Mouse (Mus musculus): ENCODE measurements around the gene Arhgap40. TPM values are rescaled to one million over a fixed set of nuclear protein-coding genes. Genes with fewer than 3 reads are reported as not detected.

Arhgap40 gene
- polyA plus RNA-seq, 2 experiments from 2014 or later = not detected

DNA sequence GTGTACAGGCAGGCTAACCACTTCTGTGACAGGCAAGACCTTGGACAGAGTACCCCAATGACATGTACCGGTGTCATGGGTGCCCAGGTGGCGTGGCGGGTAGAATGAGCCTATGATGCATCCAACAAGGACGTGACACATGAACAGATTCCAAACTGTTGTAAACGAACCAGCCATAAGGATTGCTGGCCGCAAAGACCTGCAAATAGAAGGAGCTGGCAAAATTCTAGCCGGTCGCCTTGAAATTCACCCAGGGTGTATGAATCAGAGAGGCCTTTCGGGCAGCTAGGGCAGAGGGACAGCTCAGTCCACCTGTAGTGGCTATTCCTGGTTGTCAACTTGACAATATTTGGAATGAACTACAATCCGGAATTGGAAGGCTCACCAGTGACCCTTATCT, 41.8 kb downstream of the Arhgap40 start:
- ATAC-seq = no peak

DNA sequence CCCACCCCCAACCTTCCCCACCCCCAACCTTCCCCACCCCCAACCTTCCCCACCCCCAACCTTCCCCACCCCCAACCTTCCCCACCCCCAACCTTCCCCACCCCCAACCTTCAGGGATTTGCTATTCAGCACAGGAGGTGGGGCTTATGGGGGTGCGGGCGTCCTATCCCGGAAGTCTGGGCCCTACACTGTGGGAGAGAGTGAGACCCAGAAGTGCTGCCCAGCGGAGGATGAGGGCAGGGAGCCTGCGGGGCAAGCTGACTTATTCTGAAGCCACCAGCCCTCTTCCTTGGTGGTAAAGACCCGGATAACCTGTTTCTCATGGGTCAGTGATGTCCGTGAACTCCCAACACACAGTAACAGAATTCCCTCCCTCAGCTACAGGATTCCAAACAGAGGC, 42.7 kb downstream of the Arhgap40 start:
- ATAC-seq = no peak

DNA sequence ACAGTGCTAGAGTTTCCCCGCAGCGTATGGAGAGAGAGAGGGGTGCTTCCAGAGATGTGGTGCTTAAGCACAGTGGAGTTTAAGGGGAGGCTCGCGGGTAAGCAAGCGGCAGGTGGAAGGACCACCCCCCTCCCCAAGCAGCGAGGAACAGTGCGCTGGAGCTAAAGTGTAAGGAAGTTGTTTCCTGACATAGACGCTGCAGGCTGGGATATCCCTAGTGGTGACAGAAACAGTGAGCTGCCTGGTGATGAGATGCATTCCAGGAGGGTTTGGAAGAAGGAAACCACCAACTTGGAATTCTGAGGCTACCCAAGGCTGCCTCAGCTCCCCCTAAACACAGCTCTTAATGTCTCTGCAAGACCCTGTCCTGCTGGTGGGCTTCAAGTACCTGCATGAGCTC, 43.2 kb downstream of the Arhgap40 start:
- ATAC-seq = no peak

GRCm38 (mm10) chr2:158556225-158556624, 43.6 kb downstream of the Arhgap40 start:
- no peak for ATAC-seq

- ATAC-seq = no peak
Observed at GRCm38 (mm10) chr2:158556750-158557149, 44.2 kb downstream of the Arhgap40 start.

DNA sequence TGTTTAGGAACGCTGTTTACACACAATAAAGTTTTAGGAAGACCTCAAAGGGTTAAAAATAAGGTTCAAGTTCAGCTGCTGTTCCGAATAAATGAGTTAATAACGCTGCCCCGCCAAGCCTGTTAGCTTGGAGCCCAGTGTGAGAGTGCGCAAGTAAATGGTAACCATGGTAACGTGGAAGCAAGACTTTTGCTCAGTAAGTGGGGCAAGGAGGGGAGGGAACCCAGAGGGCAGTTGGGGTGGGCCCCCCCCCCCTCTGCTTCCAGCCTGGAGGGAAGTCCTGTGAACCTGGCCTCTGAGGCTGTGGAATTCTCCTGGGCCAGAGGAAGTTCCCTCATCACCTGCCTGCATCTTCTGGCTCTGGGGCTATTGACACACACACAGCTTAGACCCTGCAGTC, 47.3 kb downstream of the Arhgap40 start:
- no peak for ATAC-seq

- no peak for ATAC-seq
Observed at GRCm38 (mm10) chr2:158560801-158561200, 48.2 kb downstream of the Arhgap40 start.

DNA sequence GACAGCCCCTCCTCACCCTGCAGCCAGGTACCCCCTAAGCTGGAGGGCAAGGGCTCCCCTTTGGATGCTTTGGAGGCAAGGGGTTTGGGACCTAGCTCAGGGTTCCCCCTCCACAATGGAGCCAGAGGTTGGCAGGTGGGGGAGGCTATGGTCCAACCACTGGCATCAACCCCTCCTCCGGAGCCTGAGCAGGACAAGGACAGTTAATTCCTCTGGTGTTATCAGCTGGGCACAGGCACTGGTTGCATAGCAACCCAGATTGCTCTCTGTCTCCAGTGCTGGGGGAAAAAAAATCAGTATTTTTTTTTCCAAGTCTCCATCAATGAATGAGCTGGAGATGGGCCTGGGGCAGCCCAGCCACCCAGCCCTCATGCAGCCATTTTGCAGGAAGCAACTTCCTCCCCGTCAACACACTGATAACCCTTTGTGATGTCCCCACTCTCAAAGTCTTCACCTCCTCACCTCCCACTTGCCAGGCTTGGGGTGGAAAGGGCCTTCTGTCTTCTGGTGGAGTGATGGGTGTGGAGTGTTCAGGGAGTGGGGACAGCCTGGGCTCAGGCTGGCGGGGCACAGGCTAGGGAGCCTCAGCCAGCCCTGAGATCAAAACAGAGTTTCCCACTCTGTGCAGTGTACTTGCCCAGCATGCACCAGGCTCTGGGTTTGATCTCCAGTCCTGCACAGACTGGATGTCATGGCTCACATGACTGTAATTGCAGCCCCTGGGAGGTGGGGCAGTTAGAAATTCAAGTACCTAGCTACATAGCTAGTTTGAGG, 49.0 kb downstream of the Arhgap40 start:
- no peak for ATAC-seq

GRCm38 (mm10) chr2:158570421-158571081, 58.0 kb downstream of the Arhgap40 start:
- no peak for ATAC-seq

DNA sequence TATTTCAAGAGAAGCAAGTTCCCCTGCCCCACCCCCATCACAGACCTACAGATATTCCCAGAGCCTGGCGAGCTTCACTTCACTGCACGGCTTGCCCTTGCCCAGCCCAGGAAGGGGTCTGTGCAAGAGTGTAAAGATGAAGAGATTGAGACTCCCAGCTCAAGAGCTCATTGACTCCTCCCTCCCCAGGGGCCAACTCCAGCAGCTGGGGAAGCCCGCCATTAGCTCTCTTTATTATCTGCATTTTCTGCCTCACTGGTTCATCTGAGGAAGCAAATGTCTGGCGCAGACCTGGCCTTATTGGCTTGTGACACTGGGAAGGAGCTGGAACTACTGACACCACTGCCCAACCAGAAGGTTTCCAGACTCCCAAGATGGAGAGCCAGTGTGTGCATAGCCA, 67.4 kb downstream of the Arhgap40 start:
- ATAC-seq = no peak

- ATAC-seq = no peak
Observed at GRCm38 (mm10) chr2:158584621-158585358, 72.2 kb downstream of the Arhgap40 start.

- no peak for ATAC-seq
Observed at GRCm38 (mm10) chr2:158588524-158589271, 76.1 kb downstream of the Arhgap40 start.

DNA sequence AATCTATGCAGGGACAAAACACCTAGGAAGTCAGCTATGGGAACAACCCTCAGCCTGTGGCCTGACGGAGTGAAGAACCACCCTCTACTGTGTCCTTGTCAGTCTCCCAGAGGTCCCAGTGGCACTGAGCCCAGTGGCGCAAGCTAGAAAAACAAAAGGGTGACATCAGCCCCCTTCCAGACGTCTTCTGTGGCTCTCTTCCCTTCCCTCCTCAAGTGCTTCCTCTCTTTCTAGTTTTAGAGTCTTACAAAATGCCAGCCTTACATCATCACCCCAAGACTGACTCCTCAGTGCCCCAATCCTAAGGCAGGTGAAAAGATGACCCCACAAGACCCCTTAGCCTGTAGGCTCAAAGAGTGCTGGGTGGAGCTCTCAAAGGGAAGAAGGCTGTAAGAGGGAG, 77.9 kb downstream of the Arhgap40 start:
- no peak for ATAC-seq

GRCm38 (mm10) chr2:158591286-158591685, 78.7 kb downstream of the Arhgap40 start:
- ATAC-seq = no peak

DNA sequence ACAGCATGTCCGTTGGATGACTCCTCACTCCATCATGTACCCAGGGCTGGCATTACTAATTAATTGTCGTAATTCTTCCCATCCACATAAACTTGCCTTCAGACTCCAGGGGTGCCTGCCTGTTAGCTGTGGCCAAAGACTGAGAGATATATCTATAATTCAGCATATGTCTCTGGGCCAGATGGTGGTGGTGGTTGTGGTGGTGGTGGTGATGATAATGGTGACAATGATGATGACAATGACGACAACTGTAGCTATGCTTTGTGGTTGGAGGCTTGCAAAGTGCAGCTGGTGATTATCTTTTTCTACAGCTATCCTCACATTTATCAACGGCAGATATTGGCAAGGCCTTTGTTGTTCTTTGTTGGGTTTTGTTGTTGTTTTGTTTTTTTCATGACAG, 80.8 kb downstream of the Arhgap40 start:
- no peak for ATAC-seq

- no peak for ATAC-seq
Observed at GRCm38 (mm10) chr2:158595103-158595502, 82.5 kb downstream of the Arhgap40 start.

GRCm38 (mm10) chr2:158595577-158595976, 83.0 kb downstream of the Arhgap40 start:
- ATAC-seq = no peak

- no peak for ATAC-seq
Observed at GRCm38 (mm10) chr2:158596803-158597202, 84.2 kb downstream of the Arhgap40 start.

Data from activated CD4-positive, CD25-positive, alpha-beta regulatory T cell, adult 4 months (primary cell).